Mouse (Mus musculus): ENCODE results near the gene A4gnt.
"Not testable (repeated sequence)": the region's sequence is repeated elsewhere in the genome, so short reads cannot be mapped to it uniquely, and the experiment has no call there.

The A4gnt gene

GRCm38 (mm10) chr9:99612202-99612601, at the start of gene A4gnt:
A4gnt (plus strand) TSS chr9:99612502.
- DNase-seq (ENCODE audit: low read depth in 1 of 2, low spot score in 2 of 2), result no peak

DNA sequence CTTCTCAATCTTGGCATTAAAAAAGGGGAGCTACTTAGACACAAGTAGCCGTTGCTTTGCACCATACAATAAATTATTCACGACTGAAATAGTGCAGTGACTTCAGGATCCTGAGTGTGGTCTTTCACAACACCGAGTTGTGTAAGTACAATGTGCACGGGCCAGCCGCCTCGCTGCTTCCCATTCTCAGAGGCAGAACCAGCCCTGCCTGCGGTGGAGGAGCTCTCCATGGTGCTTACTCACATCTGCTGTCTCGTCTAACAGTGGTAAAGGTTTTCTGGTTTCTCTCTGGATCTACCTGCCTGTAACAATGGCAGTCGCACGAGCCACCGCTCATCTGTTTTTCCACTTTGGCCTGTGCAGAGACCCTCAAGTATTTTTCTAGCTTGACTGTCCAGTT, 48.6 kb upstream of the A4gnt start:
- peak; percentile 69 to 79 for DNase-seq (ENCODE audit: low read depth in 1 of 2, low spot score in 2 of 2)

- no peak for DNase-seq (ENCODE audit: low read depth in 1 of 2, low spot score in 2 of 2)
Observed at GRCm38 (mm10) chr9:99568023-99568346, 44.3 kb upstream of the A4gnt start.

DNA sequence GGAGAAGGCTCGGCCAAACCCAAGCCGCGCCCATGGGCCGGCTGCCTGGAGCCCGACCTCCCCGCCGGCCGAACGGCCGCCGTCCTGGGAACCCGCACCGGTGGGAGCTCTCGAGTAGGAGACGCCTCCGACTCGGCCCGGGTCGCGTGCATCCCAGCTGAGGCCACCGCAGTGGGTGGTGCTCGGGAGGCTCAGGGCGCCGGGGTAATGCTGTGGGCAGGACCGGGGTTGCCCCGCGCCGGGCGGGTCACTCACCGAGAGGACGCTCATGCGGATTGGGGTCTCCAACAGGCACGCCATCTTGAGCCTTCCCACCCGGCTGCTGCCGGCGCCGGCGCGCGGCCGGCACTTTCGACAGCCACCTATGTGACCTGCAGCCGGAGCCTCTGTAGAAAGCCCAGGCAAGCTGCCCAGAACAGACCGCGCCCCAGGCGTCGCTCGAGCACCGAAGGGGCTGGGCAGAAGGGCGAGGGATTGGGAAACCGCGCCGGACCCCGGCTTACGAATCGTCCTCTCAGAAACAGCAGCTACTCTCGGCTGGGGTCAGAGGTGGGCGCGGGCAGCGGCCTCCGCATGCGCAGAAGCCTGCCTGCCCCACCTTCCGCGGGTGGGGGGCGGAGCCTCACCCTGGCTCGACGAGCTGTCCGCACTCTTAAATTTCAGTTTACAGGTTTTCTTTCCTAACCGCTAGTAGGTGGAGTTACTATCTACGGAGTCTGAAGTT, 43.8 kb upstream of the A4gnt start, which contains the start of gene Armc8:
Armc8 (minus strand) TSS at position 553 of the 724 bp plus-strand sequence.
- peak; percentile 52 to 80 for DNase-seq (ENCODE audit: low read depth in 1 of 2, low spot score in 2 of 2)

DNA sequence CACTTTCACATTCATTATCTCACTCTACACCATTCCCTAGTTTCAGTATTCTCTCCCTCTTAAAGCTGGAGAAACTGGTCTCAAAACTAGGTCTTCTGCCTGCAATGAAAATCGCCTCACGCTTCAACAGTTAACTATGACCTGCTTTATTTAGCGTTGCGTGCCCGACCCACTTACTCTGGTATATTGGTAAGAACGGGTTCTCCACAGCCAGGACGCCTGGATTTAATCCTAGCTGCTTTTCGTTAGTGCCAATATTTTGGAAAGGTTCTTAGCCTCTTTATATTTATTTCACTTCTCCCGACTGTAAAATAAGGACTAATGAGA, 43.3 kb upstream of the A4gnt start:
- DNase-seq (ENCODE audit: low read depth in 1 of 2, low spot score in 2 of 2), result no peak

GRCm38 (mm10) chr9:99575677-99576480, 36.4 kb upstream of the A4gnt start, which contains the start of gene Dbr1:
Dbr1 (plus strand) TSS chr9:99575799.
- DNase-seq (ENCODE audit: low read depth in 1 of 2, low spot score in 2 of 2), result peak; percentile 75 to 84

- DNase-seq (ENCODE audit: low read depth in 1 of 2, low spot score in 2 of 2), result no peak
Observed at GRCm38 (mm10) chr9:99580655-99581054, 31.6 kb upstream of the A4gnt start.

DNA sequence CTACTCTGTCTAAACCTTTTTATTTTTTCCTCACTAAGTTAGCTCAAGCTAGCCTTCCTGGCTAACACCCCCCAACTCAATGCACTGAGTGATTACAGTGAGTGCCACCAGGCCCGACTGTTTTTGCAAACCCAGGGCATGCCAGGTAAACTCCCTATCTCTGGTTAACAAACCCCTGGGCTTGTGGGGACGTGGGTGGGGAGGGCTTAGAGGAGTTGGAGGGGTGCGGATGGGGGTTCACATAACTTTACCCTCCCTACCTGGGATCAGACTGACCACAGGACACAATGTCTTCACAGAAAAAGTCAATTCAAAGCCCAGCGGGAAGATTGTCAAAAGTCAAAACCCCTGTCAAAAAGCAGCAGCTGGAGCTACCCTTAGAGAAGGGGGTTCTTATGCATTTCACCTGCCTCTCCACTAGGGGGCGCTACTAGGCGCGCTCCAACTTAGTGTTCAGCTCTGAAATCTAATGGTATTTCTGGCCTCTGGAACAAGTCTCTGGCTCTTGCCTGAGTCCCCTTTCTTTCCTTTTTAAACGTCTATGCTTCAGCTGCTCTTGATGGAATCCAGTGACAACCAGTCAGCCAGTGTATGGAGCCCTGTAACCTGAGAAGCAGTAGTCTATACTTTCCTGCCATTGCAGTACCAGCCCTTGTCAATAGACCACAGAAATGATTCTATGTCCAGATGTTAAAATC, 24.6 kb upstream of the A4gnt start:
- peak in 1 of 2 experiments; percentile 25 for DNase-seq (ENCODE audit: low read depth in 1 of 2, low spot score in 2 of 2)

DNA sequence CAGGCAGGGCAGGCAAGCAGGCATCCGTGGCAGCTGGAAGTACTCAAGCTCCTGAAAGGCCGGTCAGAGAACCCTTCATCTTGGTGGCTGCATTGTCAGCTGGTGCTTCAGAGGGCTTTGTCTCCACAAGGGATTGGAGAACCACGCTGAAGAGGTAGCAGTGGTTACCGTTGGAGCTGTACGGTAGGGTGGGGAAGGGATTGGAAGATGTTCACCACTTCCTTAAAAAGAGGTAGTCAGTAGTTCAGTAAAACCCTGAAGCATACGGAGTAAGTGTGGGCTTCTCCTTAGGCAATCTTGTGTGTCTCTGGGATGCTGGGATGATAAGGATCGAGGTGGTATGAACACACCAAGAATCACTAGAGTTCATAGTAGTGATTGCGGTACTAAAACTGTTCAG, 21.2 kb upstream of the A4gnt start:
- no peak for DNase-seq (ENCODE audit: low read depth in 1 of 2, low spot score in 2 of 2)

DNA sequence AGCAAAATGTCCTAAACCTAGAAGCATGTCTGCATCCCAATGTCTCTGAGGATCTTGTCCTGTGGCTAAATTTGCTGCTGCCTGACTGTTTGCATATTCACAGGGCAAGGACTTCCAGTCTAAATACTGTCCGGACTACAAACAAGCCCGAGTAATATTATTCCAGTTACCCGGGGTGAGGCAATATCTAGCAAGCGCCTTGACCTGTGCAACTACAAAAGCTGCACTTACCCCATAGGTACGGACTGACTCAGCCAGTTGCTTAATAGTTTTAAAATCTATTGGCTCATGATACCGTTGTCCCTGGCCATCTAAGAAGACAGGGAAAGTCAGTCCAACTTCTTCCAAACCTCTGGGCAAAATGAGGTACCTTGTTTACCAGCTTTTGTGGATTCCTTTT, 13.2 kb upstream of the A4gnt start:
- not testable (repeated sequence) for DNase-seq (ENCODE audit: low read depth in 1 of 2, low spot score in 2 of 2)

DNA sequence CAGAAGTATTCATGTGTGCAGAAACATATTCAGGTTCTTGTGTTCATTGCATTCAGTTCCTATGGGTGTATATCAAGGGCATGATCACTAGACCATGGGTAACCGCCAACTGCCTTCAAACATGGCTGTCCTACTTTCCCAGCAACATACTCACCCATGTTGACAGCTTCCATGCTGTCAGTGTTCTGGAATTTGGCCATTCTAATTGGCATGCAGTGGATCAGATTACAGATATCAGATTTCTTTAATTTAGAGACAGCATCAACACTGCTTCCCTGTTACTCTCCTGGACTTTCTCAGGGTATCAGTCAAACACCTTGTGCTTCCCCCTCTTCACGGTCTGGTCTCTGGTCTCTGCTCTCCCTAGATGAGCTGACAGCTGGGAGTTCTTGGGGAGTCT, 8.7 kb upstream of the A4gnt start:
- DNase-seq (ENCODE audit: low read depth in 1 of 2, low spot score in 2 of 2), result no peak

DNA sequence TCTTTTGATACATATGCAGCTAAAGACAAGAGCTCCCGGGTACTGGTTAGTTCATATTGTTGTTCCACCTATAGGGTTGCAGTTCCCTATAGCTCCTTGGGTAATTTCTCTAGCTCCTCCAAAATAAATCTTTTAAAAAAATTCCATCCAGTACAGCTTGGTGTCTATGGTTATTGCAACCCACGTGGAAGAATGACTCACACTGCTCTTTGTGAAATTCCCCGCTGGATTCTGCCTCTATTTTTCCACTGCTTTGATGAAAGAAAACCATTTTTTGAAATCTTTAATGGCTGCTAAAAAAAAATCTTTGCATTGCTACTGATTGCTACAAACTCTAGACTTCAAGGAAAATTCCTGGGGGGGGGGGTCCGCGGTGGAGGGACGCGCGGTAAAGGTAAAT, 7.4 kb downstream of the A4gnt start:
- DNase-seq (ENCODE audit: low read depth in 1 of 2, low spot score in 2 of 2), result no peak

DNA sequence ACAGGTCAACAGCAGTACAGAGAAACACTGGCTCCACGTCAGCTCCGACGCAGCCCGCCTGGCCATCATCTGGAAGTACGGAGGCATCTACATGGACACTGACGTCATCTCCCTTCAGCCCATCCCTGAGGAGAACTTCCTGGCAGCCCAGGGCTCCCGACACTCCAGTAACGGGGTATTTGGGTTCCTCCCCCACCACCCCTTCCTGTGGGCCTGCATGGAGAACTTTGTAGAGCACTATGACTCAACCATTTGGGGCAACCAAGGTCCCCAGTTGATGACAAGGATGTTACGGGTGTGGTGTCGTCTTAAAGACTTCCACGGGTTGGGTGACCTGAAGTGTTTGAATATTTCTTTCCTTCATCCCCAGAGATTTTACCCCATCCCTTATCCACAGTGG, 7.9 kb downstream of the A4gnt start:
- no peak for DNase-seq (ENCODE audit: low read depth in 1 of 2, low spot score in 2 of 2)

GRCm38 (mm10) chr9:99622034-99622433, 9.7 kb downstream of the A4gnt start:
- no peak for DNase-seq (ENCODE audit: low read depth in 1 of 2, low spot score in 2 of 2)

DNA sequence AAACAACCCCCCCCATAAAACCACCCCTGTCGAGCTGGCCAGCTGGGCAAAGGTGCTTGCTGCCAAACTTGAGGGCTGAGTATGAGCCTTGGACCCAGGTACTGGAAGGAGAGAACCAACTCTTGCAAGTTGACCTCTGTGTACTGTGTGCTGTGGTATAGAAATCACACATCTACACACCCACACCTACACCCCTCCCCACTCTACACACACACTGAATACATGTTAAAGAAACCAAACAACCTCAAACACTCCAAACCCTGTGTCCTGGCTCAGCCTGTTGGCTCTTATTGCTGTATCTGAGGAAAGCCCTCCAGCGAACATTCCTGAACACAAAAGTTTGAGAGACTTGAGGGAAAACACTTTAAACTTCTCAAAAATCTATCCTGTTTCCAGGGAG, 10.7 kb downstream of the A4gnt start:
- DNase-seq (ENCODE audit: low read depth in 1 of 2, low spot score in 2 of 2), result no peak

GRCm38 (mm10) chr9:99624117-99624516, 11.8 kb downstream of the A4gnt start:
- no peak for DNase-seq (ENCODE audit: low read depth in 1 of 2, low spot score in 2 of 2)

DNA sequence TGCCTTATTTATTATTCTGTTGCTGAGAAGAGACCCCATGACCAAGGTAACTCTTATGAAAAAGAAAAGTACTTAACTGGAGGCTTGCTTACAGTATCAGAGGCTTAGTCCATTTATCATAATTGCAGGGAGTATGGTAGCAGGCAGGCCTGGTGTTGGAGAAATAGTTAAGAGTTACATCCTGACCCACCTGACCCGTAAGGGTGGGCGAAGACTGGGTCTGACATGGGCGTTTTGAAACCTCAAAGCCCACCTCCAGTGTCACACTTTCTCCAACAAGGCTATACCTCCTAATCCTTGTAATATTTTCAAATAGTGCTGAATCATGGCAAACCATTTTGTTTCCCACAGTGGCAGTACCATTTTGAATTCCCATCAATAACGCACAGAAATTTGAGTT, 16.3 kb downstream of the A4gnt start:
- DNase-seq (ENCODE audit: low read depth in 1 of 2, low spot score in 2 of 2), result no peak

DNA sequence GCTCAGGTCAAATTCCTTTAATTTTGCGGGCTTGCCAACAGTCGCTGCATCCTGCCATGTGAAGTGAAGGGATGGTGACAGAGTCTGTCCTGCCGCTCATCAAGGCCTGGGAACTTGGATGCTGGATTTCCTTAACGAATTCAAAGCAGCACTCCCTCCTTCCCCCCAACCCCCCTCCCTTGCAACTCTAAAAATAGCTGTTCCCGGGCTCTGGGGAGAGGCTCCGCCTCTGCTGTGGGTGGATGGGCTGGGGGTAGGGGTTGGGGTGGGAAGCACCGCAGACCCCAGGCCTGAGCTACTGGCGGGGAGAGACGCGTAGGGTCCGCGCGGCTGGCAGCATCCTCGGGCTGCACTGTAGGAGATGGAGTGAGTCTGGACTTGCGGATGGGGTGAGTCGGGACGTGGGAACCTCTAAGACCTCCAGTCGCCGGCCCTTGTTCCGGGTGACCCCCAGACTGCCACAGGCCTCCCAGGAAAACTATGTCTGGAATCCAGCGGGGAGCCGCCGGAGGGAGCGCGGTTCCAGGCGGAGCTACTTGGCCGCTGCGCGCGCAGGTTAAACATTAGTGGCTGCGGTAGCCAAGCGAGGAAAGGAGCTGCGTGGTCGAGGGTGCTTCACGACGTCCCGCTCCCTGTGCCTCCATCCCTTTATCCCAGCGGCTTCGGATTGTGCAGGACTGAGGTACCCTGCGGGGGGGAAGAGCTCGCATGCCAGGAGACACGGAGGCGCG, 17.1 kb downstream of the A4gnt start, which contains the start of gene Dzip1l:
Dzip1l (plus strand) TSS at position 216 of the 731 bp plus-strand sequence.
- no peak for DNase-seq (ENCODE audit: low read depth in 1 of 2, low spot score in 2 of 2)

- no peak for DNase-seq (ENCODE audit: low read depth in 1 of 2, low spot score in 2 of 2)
Observed at GRCm38 (mm10) chr9:99630071-99630470, 17.8 kb downstream of the A4gnt start.

DNA sequence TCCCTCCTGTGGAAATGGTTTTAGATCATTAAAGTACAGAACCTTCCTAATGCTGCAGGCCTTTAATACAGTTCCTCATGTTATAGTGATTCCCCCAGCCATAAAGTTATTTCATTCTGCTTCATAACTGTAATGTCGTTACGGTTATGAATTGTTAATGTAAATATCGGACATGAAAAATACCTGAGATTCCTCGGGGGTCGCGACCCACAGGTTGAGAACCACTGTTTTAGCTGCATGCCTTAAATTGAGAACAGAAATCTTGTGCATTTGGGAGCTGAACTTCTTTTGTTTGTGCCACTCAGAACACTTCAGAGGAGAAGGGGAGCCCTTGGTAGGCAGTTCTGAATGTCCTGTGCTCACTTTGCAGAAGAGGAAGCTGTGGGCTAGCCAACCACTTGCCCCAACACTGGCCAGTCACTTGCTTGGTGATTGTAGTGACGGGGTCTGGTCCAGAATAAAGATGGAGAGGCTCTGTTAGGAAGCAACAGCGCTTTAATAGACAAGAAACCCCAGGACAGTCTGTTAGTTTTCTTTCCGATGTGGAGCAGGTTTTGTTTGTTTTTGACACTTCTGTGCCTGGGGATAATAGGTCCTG, 18.3 kb downstream of the A4gnt start:
- DNase-seq (ENCODE audit: low read depth in 1 of 2, low spot score in 2 of 2), result no peak

- no peak for DNase-seq (ENCODE audit: low read depth in 1 of 2, low spot score in 2 of 2)
Observed at GRCm38 (mm10) chr9:99631781-99632180, 19.5 kb downstream of the A4gnt start.
